Mouse (Mus musculus) forebrain, postnatal 0 days (tissue): ENCODE data around the gene Olfr1329. TPM values are rescaled to one million over a fixed set of nuclear protein-coding genes. Genes with fewer than 3 reads are reported as not detected.

Experiments used
- ATAC-seq: fragments of 200-750 bp; cut with Nextera tagmentation; 2 replicates; pipeline ENCODE4 v1.8.0; 2017; ENCODE audit warnings: mild to moderate bottlenecking, moderate library complexity
- DNase-seq: peaks from one replicate; pipeline ENCODE4 v3.0.0-alpha.2; 2015
- H3K27ac ChIP-seq: fragments of 300-500 bp; sonication (generic); 2 replicates; pipeline ENCODE4 v1.5.1; 2014; ENCODE audit warnings: low read depth, mild to moderate bottlenecking, antibody characterized with exemption, low read length, moderate library complexity, mixed read lengths
- H3K27me3 ChIP-seq: fragments of 300-500 bp; sonication (generic); 2 replicates; pipeline ENCODE4 v1.6.1; 2014; ENCODE audit warnings: mild to moderate bottlenecking, low read length, mixed read lengths; ENCODE audit not compliant: insufficient read depth
- H3K36me3 ChIP-seq: fragments of 300-500 bp; sonication (generic); 2 replicates; pipeline ENCODE4 v1.6.1; 2014; ENCODE audit warnings: mild to moderate bottlenecking, moderate library complexity; ENCODE audit not compliant: insufficient read depth
- H3K4me1 ChIP-seq: fragments of 300-500 bp; sonication (generic); 2 replicates; pipeline ENCODE4 v1.6.1; 2014; ENCODE audit warnings: antibody characterized with exemption; ENCODE audit not compliant: insufficient read depth
- H3K4me2 ChIP-seq: fragments of 300-500 bp; sonication (generic); 2 replicates; pipeline ENCODE4 v1.6.1; 2014; ENCODE audit warnings: low read depth, mild to moderate bottlenecking, moderate library complexity
- H3K4me3 ChIP-seq: fragments of 300-500 bp; sonication (generic); 2 replicates; pipeline ENCODE4 v1.5.1; 2014; ENCODE audit warnings: low read depth, low read length, mixed read lengths
- H3K9ac ChIP-seq: fragments of 300-500 bp; sonication (generic); 2 replicates; pipeline ENCODE4 v1.6.1; 2014; ENCODE audit warnings: mild to moderate bottlenecking
- H3K9me3 ChIP-seq: fragments of 300-500 bp; sonication (generic); 2 replicates; pipeline ENCODE4 v1.6.1; 2016; ENCODE audit warnings: low read length
- CTCF ChIP-seq: sonication (generic); IDR thresholded peaks from 2 replicates; pipeline ENCODE4 v1.5.1; 2016; ENCODE audit warnings: antibody characterized with exemption, control low read depth, low read depth
- polyA plus RNA-seq: library from polyadenylated mRNA; unstranded; fragments of >200 nt; fragmentation: Nextera tagmentation; extraction: Ambion mirVana; gene quantifications from 2 replicates; pipeline ENCODE4 v1.2.1, GENCODE M21; 2015
- total RNA-seq: library from RNA; depleted of rRNA; stranded (reverse); fragments of >200 nt; gene quantifications from 2 replicates; pipeline ENCODE4 v1.2.3, GENCODE M21; 2014; rRNA removed

Gene Olfr1329
- total and polyA plus RNA-seq, 2 experiments from 2014 or later, result not detected

- Histone ChIP-seq H3K27me3 (no peaks in the 10 kb centered on the region), H3K4me2 (no peak overlapping the region), H3K4me1 (no peaks in the 10 kb centered on the region), H3K27ac (no peak overlapping the region), H3K36me3 (no peaks in the 10 kb centered on the region), H3K9me3 (no peaks in the 10 kb centered on the region), H3K4me3 (no peak overlapping the region), H3K9ac (no peak overlapping the region)
- no peak for TF ChIP-seq CTCF
- DNase-seq (no peak), ATAC-seq (no peak)
Measured at GRCm38 (mm10) chr4:118867566-118867965, 49.7 kb downstream of the Olfr1329 start.

Other genes starting within 250 kb of the Olfr1329 start
- not detected in 2 replicates for gene Olfr1342, start 224.7 kb downstream of the Olfr1329 start, total RNA-seq
- gene Olfr1342, start 224.7 kb downstream of the Olfr1329 start, polyA plus RNA-seq, result not detected in 2 replicates
- gene Olfr1341, start 213.9 kb downstream of the Olfr1329 start, total RNA-seq, result not detected in 2 replicates
- not detected in 2 replicates for gene Olfr1341, start 213.9 kb downstream of the Olfr1329 start, polyA plus RNA-seq
- gene Olfr1340, start 197.3 kb downstream of the Olfr1329 start, total RNA-seq, result not detected in 2 replicates
- 0.10 TPM in 1 of 2 replicates, not detected in the other for gene Olfr1340, start 197.3 kb downstream of the Olfr1329 start, polyA plus RNA-seq
- gene Olfr1339, start 185.3 kb downstream of the Olfr1329 start, total RNA-seq, result not detected in 2 replicates
- gene Olfr1339, start 185.3 kb downstream of the Olfr1329 start, polyA plus RNA-seq, result not detected in 2 replicates
- gene Olfr1338, start 158.7 kb downstream of the Olfr1329 start, total RNA-seq, result not detected in 2 replicates
- gene Olfr1338, start 158.7 kb downstream of the Olfr1329 start, polyA plus RNA-seq, result not detected in 2 replicates
- not detected in 2 replicates for gene Olfr1337, start 134.9 kb downstream of the Olfr1329 start, total RNA-seq
- not detected in 2 replicates for gene Olfr1337, start 134.9 kb downstream of the Olfr1329 start, polyA plus RNA-seq
- gene Olfr1335, start 107.5 kb downstream of the Olfr1329 start, total RNA-seq, result not detected in 2 replicates
- gene Olfr1335, start 107.5 kb downstream of the Olfr1329 start, polyA plus RNA-seq, result not detected in 2 replicates
- not detected in 2 replicates for gene Olfr1333, start 81.2 kb downstream of the Olfr1329 start, total RNA-seq
- gene Olfr1333, start 81.2 kb downstream of the Olfr1329 start, polyA plus RNA-seq, result not detected in 2 replicates
- not detected in 2 replicates for gene Olfr1331, start 52.8 kb downstream of the Olfr1329 start, total RNA-seq
- not detected in 2 replicates for gene Olfr1331, start 52.8 kb downstream of the Olfr1329 start, polyA plus RNA-seq
- gene Olfr1330, start 28.9 kb downstream of the Olfr1329 start, total RNA-seq, result not detected in 2 replicates
- gene Olfr1330, start 28.9 kb downstream of the Olfr1329 start, polyA plus RNA-seq, result not detected in 2 replicates
- gene Olfr1328, start 21.1 kb upstream of the Olfr1329 start, total RNA-seq, result not detected in 2 replicates
- not detected in 2 replicates for gene Olfr1328, start 21.1 kb upstream of the Olfr1329 start, polyA plus RNA-seq
- 0.15 TPM in 1 of 2 replicates, not detected in the other for gene Lao1, start 44.1 kb upstream of the Olfr1329 start, total RNA-seq
- gene Lao1, start 44.1 kb upstream of the Olfr1329 start, polyA plus RNA-seq, result 0.15 and 0.21 TPM in 2 replicates
- gene Slc2a1, start 191.2 kb upstream of the Olfr1329 start, total RNA-seq, result 53.6 and 64.8 TPM in 2 replicates
- 41.4 and 43.1 TPM in 2 replicates for gene Slc2a1, start 191.2 kb upstream of the Olfr1329 start, polyA plus RNA-seq